ENCODE assay signal across 21 mouse cellular contexts in genomic region chr2:128218961-128219360, GRCm38 (mm10).
"Had no signal": no experiment of that assay in that cellular context is flagged by ENCODE, and none has a peak within 500 bp of the region (broad histone marks: within the 10 kb centered on the region; RNA-seq: fewer than 3 reads in every experiment).

No protein-coding gene starts in this region.

- H3K27me3 ChIP-seq: lung, embryonic 15.5 days; midbrain, embryonic 12.5 days; neural tube, embryonic 13.5 days; neural tube, embryonic 15.5 days had no signal

- H3K27ac ChIP-seq: lung, embryonic 15.5 days; macrophage; midbrain, embryonic 10.5 days; midbrain, embryonic 12.5 days; neural tube, embryonic 13.5 days; neural tube, embryonic 15.5 days had no signal

- H3K4me2 ChIP-seq: lung, embryonic 15.5 days; midbrain, embryonic 12.5 days; neural tube, embryonic 13.5 days; neural tube, embryonic 15.5 days had no signal

- H3K9ac ChIP-seq: lung, embryonic 15.5 days; midbrain, embryonic 12.5 days; neural tube, embryonic 13.5 days; neural tube, embryonic 15.5 days had no signal

- H3K9me3 ChIP-seq: lung, embryonic 15.5 days; midbrain, embryonic 10.5 days; midbrain, embryonic 12.5 days; neural tube, embryonic 13.5 days; neural tube, embryonic 15.5 days had no signal

- DNase-seq: lung, adult 2 months; lung, postnatal 14 days; lung, postnatal 36 days; midbrain, embryonic 14.5 days; retina, postnatal 1 day; right cerebral cortex, adult 18-20 months; right cerebral cortex, postnatal 25 days; right cerebral cortex, postnatal 4 days; spleen, adult 18-20 months; thymus, adult 18-20 months; thymus, postnatal 14 days; thymus, postnatal 36 days had no signal

- H3K4me3 ChIP-seq: lung, embryonic 15.5 days; midbrain, embryonic 10.5 days; midbrain, embryonic 12.5 days; myocyte; neural tube, embryonic 13.5 days; neural tube, embryonic 15.5 days had no signal

- H3K36me3 ChIP-seq: lung, embryonic 15.5 days; midbrain, embryonic 10.5 days; midbrain, embryonic 12.5 days; neural tube, embryonic 13.5 days; neural tube, embryonic 15.5 days had no signal

- H3K4me1 ChIP-seq: midbrain, embryonic 12.5 days; neural tube, embryonic 13.5 days; neural tube, embryonic 15.5 days had no signal

- ATAC-seq: lung, postnatal 0 days; midbrain, embryonic 16.5 days had no signal
